Mouse (Mus musculus): Measurements from ENCODE around the gene Ephb1.

DNA sequence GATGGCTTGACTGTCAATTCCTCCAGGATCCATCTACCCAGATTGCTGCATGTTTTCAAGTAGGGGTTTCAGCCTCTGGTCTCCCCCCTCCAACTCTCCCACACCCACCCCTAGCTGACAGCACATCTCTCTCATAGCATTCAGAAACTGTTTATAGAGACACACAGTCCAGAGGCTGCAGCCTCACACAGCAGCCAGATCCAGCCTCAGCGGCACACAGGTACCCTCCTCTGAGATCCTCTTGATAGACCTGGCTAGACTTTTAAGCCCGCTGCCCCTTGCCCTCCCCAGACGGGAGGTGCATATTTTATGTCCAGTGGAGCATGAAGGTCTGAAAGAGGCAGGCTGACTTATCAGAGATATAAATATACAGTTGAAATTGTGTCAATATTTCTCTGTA is 228.0 kb downstream of the Ephb1 start:
- TF ChIP-seq CTCF (IDR thresholded peaks at IDR 0.05; ENCODE audit: control insufficient read depth, insufficient read depth, insufficient read length) (no peak), MYOG (IDR thresholded peaks at IDR 0.05; ENCODE audit: control insufficient read depth, extremely low read depth, insufficient read length) (no peak), MYOD1 (IDR thresholded peaks at IDR 0.05; ENCODE audit: control insufficient read depth, insufficient read length, low read depth) (no peak)
